ENCODE assay signal across 7 mouse cellular contexts in genomic region chr8:50915876-50916732, GRCm38 (mm10).
A peak's percentile ranks its signal among the peaks of the same experiment; 100 is the strongest.
DNase-seq lines count a peak whose midpoint lies in the region; ATAC-seq lines count a peak whose summit lies in the region.

No protein-coding gene starts in this region.

- H3K4me1 ChIP-seq in forebrain, embryonic 13.5 days, result peaks cover 13% of the 10 kb centered on the region
- H3K4me1 ChIP-seq in hindbrain, embryonic 13.5 days (replicated peaks), result peaks cover 14% of the 10 kb centered on the region; the same call in 1 of the 2 replicates
- H3K4me1 ChIP-seq in limb, embryonic 13.5 days, result peaks cover 11% of the 10 kb centered on the region

- WGBS in forebrain, embryonic 13.5 days, result under 1% methylated on average over 53 of the region's 56 CpGs
- under 1% methylated on average over 52 of the region's 56 CpGs for WGBS in hindbrain, embryonic 13.5 days
- under 1% methylated on average over 54 of the region's 56 CpGs for WGBS in limb, embryonic 13.5 days

- peak overlapping the region; percentile 76 for H3K4me3 ChIP-seq in forebrain, embryonic 13.5 days
- peak overlapping the region; percentile 78 for H3K4me3 ChIP-seq in hindbrain, embryonic 13.5 days
- H3K4me3 ChIP-seq in limb, embryonic 13.5 days, result peak overlapping the region; percentile 64

- peak overlapping the region; percentile 98 for H3K4me2 ChIP-seq in forebrain, embryonic 13.5 days
- peak overlapping the region; percentile 97 for H3K4me2 ChIP-seq in hindbrain, embryonic 13.5 days
- H3K4me2 ChIP-seq in limb, embryonic 13.5 days (replicated peaks), result peak overlapping the region; percentile 99

- peak overlapping the region; percentile 66 for H3K9ac ChIP-seq in forebrain, embryonic 13.5 days
- peak overlapping the region; percentile 82 for H3K9ac ChIP-seq in hindbrain, embryonic 13.5 days
- peak overlapping the region; percentile 70 for H3K9ac ChIP-seq in limb, embryonic 13.5 days

- no peaks in the 10 kb centered on the region for H3K9me3 ChIP-seq in forebrain, embryonic 13.5 days (replicated peaks)
- no peaks in the 10 kb centered on the region for H3K9me3 ChIP-seq in hindbrain, embryonic 13.5 days
- no peaks in the 10 kb centered on the region for H3K9me3 ChIP-seq in limb, embryonic 13.5 days

- H3K27ac ChIP-seq in forebrain, embryonic 13.5 days, result no peak overlapping the region
- H3K27ac ChIP-seq in hindbrain, embryonic 13.5 days, result peak overlapping the region; percentile 89
- H3K27ac ChIP-seq in limb, embryonic 13.5 days, result no peak overlapping the region

- no peaks in the 10 kb centered on the region for H3K36me3 ChIP-seq in forebrain, embryonic 13.5 days (ENCODE audit: poor library complexity, severe bottlenecking)
- no peaks in the 10 kb centered on the region for H3K36me3 ChIP-seq in hindbrain, embryonic 13.5 days
- no peaks in the 10 kb centered on the region for H3K36me3 ChIP-seq in limb, embryonic 13.5 days

- peak; percentile 34 for DNase-seq in WW6 (ENCODE audit: low read depth, low spot score)
- peak; percentile 22 for DNase-seq in brain, embryonic 18.5 days (ENCODE audit: low read depth, low spot score)
- peak; percentile 74 for DNase-seq in retina, embryonic 14.5 days (ENCODE audit: low spot score)
- no peak for DNase-seq in c-Kit-positive CD71-positive TER-119-positive erythroid progenitor cells, embryonic 14.5 days (ENCODE audit: low spot score)

- ATAC-seq in forebrain, embryonic 13.5 days, result peak; percentile 91
- peak; percentile 92 for ATAC-seq in hindbrain, embryonic 13.5 days (ENCODE audit: low FRiP score)
- peak; percentile 71 for ATAC-seq in limb, embryonic 13.5 days (ENCODE audit: low FRiP score, low read depth)

- peaks cover 11% of the 10 kb centered on the region for H3K27me3 ChIP-seq in forebrain, embryonic 13.5 days
- H3K27me3 ChIP-seq in hindbrain, embryonic 13.5 days, result 0 out of 2 replicates have a peak, but pooled peaks cover 7% of the 10 kb centered on the region
- peaks cover 30% of the 10 kb centered on the region for H3K27me3 ChIP-seq in limb, embryonic 13.5 days
